8 mouse cellular contexts compared by ENCODE assay signal in the genomic region with DNA sequence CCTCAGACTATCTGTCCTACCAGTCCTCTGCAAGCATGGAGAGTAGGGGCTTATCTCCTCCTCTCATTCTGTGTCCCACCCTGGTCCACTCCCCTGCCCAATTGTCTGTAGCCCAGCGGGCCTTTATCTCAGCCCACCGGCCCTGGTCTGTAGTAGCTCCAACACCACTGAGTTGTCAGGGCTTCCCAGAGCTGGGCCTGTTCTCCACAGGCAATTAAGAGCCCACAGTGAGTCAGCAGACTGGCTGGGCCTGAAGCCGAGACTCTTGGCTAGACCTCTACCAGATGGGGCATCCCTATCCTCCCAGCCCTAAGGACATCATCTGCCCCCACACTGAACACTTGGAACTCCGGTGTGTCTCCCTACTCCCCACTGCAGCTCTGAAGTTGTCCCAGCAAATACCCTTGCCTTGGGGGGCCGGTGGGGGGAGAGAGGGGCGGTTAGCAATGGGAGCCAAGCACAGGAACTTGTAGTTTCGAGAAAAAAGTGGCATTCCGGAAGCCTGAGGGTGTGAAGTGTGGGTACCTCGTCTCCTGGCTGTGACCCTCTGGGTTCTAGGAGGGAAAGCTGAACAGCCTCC.
A peak's percentile ranks its signal among the peaks of the same experiment; 100 is the strongest.
DNase-seq lines count a peak whose midpoint lies in the region; ATAC-seq and TF ChIP-seq lines count a peak whose summit lies in the region.

No protein-coding gene starts in this region.

- peaks cover 11% of the 10 kb centered on the region for H3K27me3 ChIP-seq in erythroblast, embryonic 14.5 days (ENCODE audit: control insufficient read depth)

- no peak for ATAC-seq in activated CD4-positive, CD25-positive, alpha-beta regulatory T cell, adult 4 months

- intact Hi-C loops in left cerebral cortex, adult 2 months (cut with DNase I) = loop anchor here (2.0 to 5.0 kb wide), 3 partner anchors 98 to 299 kb away; no protein-coding TSS in a partner anchor
- intact Hi-C loops in left cerebral cortex, postnatal 10 days (cut with DNase I) = no loop called here

- H3K27ac ChIP-seq in left cerebral cortex, adult 2 months = peak overlapping the region; percentile 28; the same call in 1 of the 2 replicates

- no peaks in the 10 kb centered on the region for H3K9me3 ChIP-seq in erythroblast, embryonic 14.5 days (ENCODE audit: control insufficient read depth, low read length)

- peak in 1 of 2 experiments; percentile 57 for DNase-seq in left cerebral cortex, adult 2 months (ENCODE audit: extremely low spot score in 1 of 2, low spot score in 2 of 2)
- DNase-seq in left cerebral cortex, postnatal 10 days (ENCODE audit: extremely low spot score in 1 of 2, low spot score in 2 of 2) = no peak
- DNase-seq in c-Kit-positive CD71-negative TER-119-negative erythroid progenitor cells, embryonic 14.5 days (ENCODE audit: low read depth) = peak; percentile 41
- peak; percentile 91 for DNase-seq in liver
- no peak for DNase-seq in adrenal gland, postnatal 4 days (ENCODE audit: low spot score in 2 of 2)
- DNase-seq in neural tube, embryonic 10.5 days (ENCODE audit: extremely low spot score, low spot score) = no peak

- TF ChIP-seq CTCF in left cerebral cortex, adult 2 months (IDR thresholded peaks at IDR 0.05) = no peak

- peaks cover 63% of the 10 kb centered on the region for H3K4me1 ChIP-seq in erythroblast, embryonic 14.5 days (ENCODE audit: control insufficient read depth)

- no peaks in the 10 kb centered on the region for H3K36me3 ChIP-seq in erythroblast, embryonic 14.5 days (ENCODE audit: control insufficient read depth)

- H3K4me3 ChIP-seq in left cerebral cortex, adult 2 months = no peak overlapping the region
- peak overlapping the region; percentile 44 for H3K4me3 ChIP-seq in erythroblast, embryonic 14.5 days (replicated peaks)

Comparison
In these comparisons a context has a peak if more than half of its experiments do, and no peak if none do; other contexts are left out.
1. DNase-seq: peak in c-Kit-positive CD71-negative TER-119-negative erythroid progenitor cells, embryonic 14.5 days (single experiment) and liver (single experiment); none in left cerebral cortex, postnatal 10 days (0 of 2), adrenal gland, postnatal 4 days (0 of 2) and neural tube, embryonic 10.5 days (single experiment).